ENCODE assay signal across 15 mouse cellular contexts in the genomic region with DNA sequence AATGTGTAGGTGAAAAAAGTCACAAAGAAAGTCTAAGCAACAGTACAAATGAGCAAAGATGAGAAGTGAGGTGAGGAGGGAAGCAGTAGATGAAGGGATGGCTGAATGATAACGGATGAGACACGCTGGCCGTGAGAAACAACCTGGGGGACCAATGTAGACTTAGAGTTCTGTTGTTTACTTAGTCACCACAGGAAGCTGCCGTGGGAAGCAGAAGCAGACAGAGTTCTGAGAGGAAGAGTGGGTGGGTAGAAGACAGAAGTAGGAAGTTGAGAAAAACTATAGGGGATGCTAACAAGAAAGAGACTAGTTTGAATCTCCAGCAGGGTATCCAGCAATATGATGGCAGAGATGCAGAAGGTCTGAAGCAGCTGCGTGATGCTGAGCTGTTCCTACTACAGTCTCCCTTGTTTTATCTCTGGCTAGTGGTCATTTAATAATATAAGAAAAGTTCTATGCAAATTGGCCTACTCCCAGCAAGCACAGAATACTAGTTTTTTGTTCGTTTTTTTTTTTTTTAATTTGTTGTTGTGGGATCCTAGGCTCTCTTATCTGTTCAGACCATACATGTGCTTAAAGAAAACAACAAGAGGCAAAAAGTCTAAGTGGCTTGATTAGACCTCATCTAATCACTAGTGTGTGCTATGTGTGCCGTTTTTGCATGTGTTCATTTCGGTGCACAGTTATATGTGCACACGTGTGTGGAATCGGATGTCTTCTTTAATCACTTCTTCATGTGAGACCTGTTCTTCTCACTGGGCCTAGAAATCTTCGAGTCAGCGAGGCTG.
A peak's percentile ranks its signal among the peaks of the same experiment; 100 is the strongest.
DNase-seq lines count a peak whose midpoint lies in the region; ATAC-seq and TF ChIP-seq lines count a peak whose summit lies in the region.
"Had no signal": no experiment of that assay in that cellular context is flagged by ENCODE, and none has a peak within 500 bp of the region (broad histone marks: within the 10 kb centered on the region; RNA-seq: fewer than 3 reads in every experiment).

No protein-coding gene starts in this region.

- H3K4me2 ChIP-seq in forebrain, embryonic 16.5 days (ENCODE audit: low read length): no peak overlapping the region
- H3K4me2 ChIP-seq: heart, embryonic 15.5 days; hindbrain, embryonic 14.5 days; lung, embryonic 14.5 days had no signal

- 49% methylated on average over 12 of the region's 12 CpGs for WGBS in spleen, adult 2 months
- WGBS in forebrain, embryonic 16.5 days: 89% methylated on average over 12 of the region's 12 CpGs

- H3K4me1 ChIP-seq in spleen, adult 2 months (ENCODE audit: control insufficient read depth, insufficient read depth, insufficient read length): peaks cover 8% of the 10 kb centered on the region
- H3K4me1 ChIP-seq in MEL (ENCODE audit: control insufficient read depth in 1 of 2, insufficient read depth in 2 of 2, low read length in 2 of 2): no peaks in the 10 kb centered on the region
- no peaks in the 10 kb centered on the region for H3K4me1 ChIP-seq in forebrain, embryonic 16.5 days (replicated peaks; ENCODE audit: control insufficient read depth, insufficient read depth, low read length)
- H3K4me1 ChIP-seq: heart, embryonic 15.5 days; midbrain, embryonic 10.5 days had no signal

- peak overlapping the region; percentile 50 for H3K27ac ChIP-seq in spleen, adult 2 months (ENCODE audit: insufficient read depth, low read length)
- H3K27ac ChIP-seq in MEL (ENCODE audit: control insufficient read depth, low read depth, low read length): no peak overlapping the region
- H3K27ac ChIP-seq in forebrain, embryonic 16.5 days (ENCODE audit: low read length): no peak overlapping the region
- H3K27ac ChIP-seq: heart, embryonic 15.5 days; hindbrain, embryonic 14.5 days; midbrain, embryonic 10.5 days had no signal

- no peak for TF ChIP-seq CTCF in spleen, adult 2 months (IDR thresholded peaks at IDR 0.05; ENCODE audit: extremely low read depth, insufficient read depth, insufficient read length, insufficient replicate concordance)
- TF ChIP-seq CTCF in MEL (IDR thresholded peaks at IDR 0.05 in 2 of 3, conservative IDR thresholded peaks at IDR 0.05 in 1 of 3; ENCODE audit: control insufficient read depth in 1 of 3, insufficient read depth in 1 of 3, low read depth in 2 of 3, low read length in 3 of 3, poor library complexity in 1 of 3, severe bottlenecking in 1 of 3): no peak

- H3K36me3 ChIP-seq in spleen, adult 2 months (ENCODE audit: control insufficient read depth, insufficient read depth, low read length): no peaks in the 10 kb centered on the region
- no peaks in the 10 kb centered on the region for H3K36me3 ChIP-seq in MEL (ENCODE audit: control insufficient read depth in 1 of 2, insufficient read depth in 2 of 2, low read length in 2 of 2)
- H3K36me3 ChIP-seq in forebrain, embryonic 16.5 days (ENCODE audit: control insufficient read depth, insufficient read depth): no peaks in the 10 kb centered on the region
- H3K36me3 ChIP-seq: heart, embryonic 15.5 days; midbrain, embryonic 10.5 days had no signal

- H3K27me3 ChIP-seq in spleen, adult 2 months (ENCODE audit: control insufficient read depth, insufficient read depth, low read length): no peaks in the 10 kb centered on the region
- H3K27me3 ChIP-seq in MEL (ENCODE audit: control insufficient read depth in 1 of 2, insufficient read depth in 2 of 2, low read length in 2 of 2): no peaks in the 10 kb centered on the region
- H3K27me3 ChIP-seq in forebrain, embryonic 16.5 days (replicated peaks; ENCODE audit: control insufficient read depth, insufficient read depth, low read length): no peaks in the 10 kb centered on the region
- H3K27me3 ChIP-seq: heart, embryonic 15.5 days had no signal

- peak; percentile 31 to 38 for DNase-seq in spleen, adult 2 months (ENCODE audit: low read depth in 1 of 2, low spot score in 2 of 2)
- DNase-seq in spleen, postnatal 14 days (ENCODE audit: low spot score in 2 of 2): no peak
- DNase-seq in MEL (ENCODE audit: low read depth, low spot score): peak; percentile 6
- DNase-seq in naive thymus-derived CD4-positive, alpha-beta T cell, adult 2 months (ENCODE audit: low read depth): peak; percentile 70
- peak; percentile 47 for DNase-seq in thymus, postnatal 4 days
- DNase-seq: cerebellum, adult 2 months; embryo, embryonic 11 days; kidney, adult 2 months; liver; lung, embryonic 14.5 days had no signal

- H3K9ac ChIP-seq in MEL (ENCODE audit: control insufficient read depth, low read depth, low read length, poor library complexity, severe bottlenecking): no peak overlapping the region
- H3K9ac ChIP-seq in forebrain, embryonic 16.5 days (replicated peaks; ENCODE audit: low read depth, low read length): no peak overlapping the region
- H3K9ac ChIP-seq: heart, embryonic 15.5 days; hindbrain, embryonic 14.5 days; lung, embryonic 14.5 days had no signal

- H3K79me2 ChIP-seq in MEL (ENCODE audit: control insufficient read depth, insufficient read depth, low read length, poor library complexity): no peaks in the 10 kb centered on the region

- TF ChIP-seq RAD21 in MEL (IDR thresholded peaks at IDR 0.05; ENCODE audit: low read depth, low read length): no peak

- H3K9me3 ChIP-seq in MEL (replicated peaks; ENCODE audit: insufficient read depth, low read length): no peaks in the 10 kb centered on the region
- no peaks in the 10 kb centered on the region for H3K9me3 ChIP-seq in forebrain, embryonic 16.5 days (ENCODE audit: control insufficient read depth, low read length)
- H3K9me3 ChIP-seq: heart, embryonic 15.5 days; midbrain, embryonic 10.5 days had no signal

- TF ChIP-seq POLR2A in spleen, adult 2 months (IDR thresholded peaks at IDR 0.05; ENCODE audit: low read depth, low read length): no peak
- TF ChIP-seq POLR2A in MEL (IDR thresholded peaks at IDR 0.05; ENCODE audit: control insufficient read depth in 1 of 2, insufficient read depth in 1 of 2, low read depth in 1 of 2, low read length in 2 of 2, poor library complexity in 1 of 2): no peak

- no peak for ATAC-seq in forebrain, embryonic 16.5 days
- no peak for ATAC-seq in cerebellum, adult (ENCODE audit: insufficient number of reproducible peaks, low FRiP score, low TSS enrichment)

- TF ChIP-seq EP300 in MEL (IDR thresholded peaks at IDR 0.05; ENCODE audit: low read depth in 1 of 2, low read length in 2 of 2): no peak

- no peak overlapping the region for H3K4me3 ChIP-seq in spleen, adult 2 months (ENCODE audit: extremely low read depth, insufficient read depth, insufficient read length)
- H3K4me3 ChIP-seq in MEL (ENCODE audit: control insufficient read depth in 1 of 2, insufficient read depth in 1 of 2, low read depth in 2 of 2, low read length in 2 of 2): no peak overlapping the region
- no peak overlapping the region for H3K4me3 ChIP-seq in forebrain, embryonic 16.5 days (replicated peaks; ENCODE audit: low read length)
- H3K4me3 ChIP-seq: heart, embryonic 15.5 days; midbrain, embryonic 10.5 days had no signal

TF ChIP-seq in MEL, 35 proteins besides CTCF, POLR2A, EP300 and RAD21:
- no peak for TF ChIP-seq BHLHE40 (IDR thresholded peaks at IDR 0.05; ENCODE audit: borderline replicate concordance, low read depth, low read length)

Comparison
In these comparisons a context has a peak if more than half of its experiments do, and no peak if none do; other contexts are left out.
1. DNase-seq: peak in spleen, adult 2 months (2 of 2), MEL (single experiment), naive thymus-derived CD4-positive, alpha-beta T cell, adult 2 months (single experiment) and thymus, postnatal 4 days (single experiment); none in spleen, postnatal 14 days (0 of 2).